Mouse (Mus musculus) myocyte (in vitro differentiated cells): ENCODE data around the gene Prcd.

ENCODE experiments used
- CEBPB ChIP-seq: IDR thresholded peaks from 2 replicates; pipeline ENCODE4 v1.6.1; 2011; ENCODE audit warnings: mild to moderate bottlenecking, moderate library complexity; ENCODE audit not compliant: poor library complexity, insufficient read depth, severe bottlenecking
- E2F4 ChIP-seq: IDR thresholded peaks from one replicate; pipeline ENCODE4 v1.6.1; 2011; ENCODE audit warnings: mild to moderate bottlenecking, control low read depth, moderate library complexity; ENCODE audit not compliant: insufficient read depth
- MAX ChIP-seq: IDR thresholded peaks from one replicate; pipeline ENCODE4 v1.6.1; 2011; ENCODE audit warnings: low read depth, mild to moderate bottlenecking, control low read depth
- MYOD1 ChIP-seq, 3 experiments: IDR thresholded peaks; one replicate each; pipeline ENCODE4 v1.6.1; 2011; ENCODE audit warnings: control low read depth in 2 of 3, low read depth in 2 of 3, mild to moderate bottlenecking in 2 of 3, moderate library complexity in 1 of 3; ENCODE audit not compliant: insufficient read length in 2 of 3, control insufficient read depth in 1 of 3
- MYOG ChIP-seq, 3 experiments: IDR thresholded peaks; one replicate each; pipeline ENCODE4 v1.6.1; 2011; ENCODE audit warnings: control low read depth in 2 of 3, low read depth in 2 of 3, mild to moderate bottlenecking in 2 of 3; ENCODE audit not compliant: insufficient read length in 2 of 3, control insufficient read depth in 1 of 3, insufficient read depth in 1 of 3
- POLR2A ChIP-seq: IDR thresholded peaks from one replicate; pipeline ENCODE4 v1.6.1; 2011; ENCODE audit warnings: low read depth, mild to moderate bottlenecking, control low read depth, moderate library complexity; ENCODE audit not compliant: insufficient read length
- POLR2AphosphoS2 ChIP-seq: IDR thresholded peaks from one replicate; pipeline ENCODE4 v1.6.1; 2011; ENCODE audit warnings: low read depth, control low read depth; ENCODE audit not compliant: insufficient read length
- REST ChIP-seq: IDR thresholded peaks from one replicate; pipeline ENCODE4 v1.6.1; 2011; ENCODE audit warnings: mild to moderate bottlenecking, control low read depth, moderate library complexity; ENCODE audit not compliant: insufficient read depth, insufficient read length
- TCF12 ChIP-seq: IDR thresholded peaks from one replicate; pipeline ENCODE4 v1.6.1; 2011; ENCODE audit warnings: mild to moderate bottlenecking, control low read depth; ENCODE audit not compliant: poor library complexity, insufficient read depth, severe bottlenecking
- USF1 ChIP-seq: IDR thresholded peaks from one replicate; pipeline ENCODE4 v1.6.1; 2011; ENCODE audit warnings: low read depth, mild to moderate bottlenecking, control low read depth, moderate library complexity

DNA sequence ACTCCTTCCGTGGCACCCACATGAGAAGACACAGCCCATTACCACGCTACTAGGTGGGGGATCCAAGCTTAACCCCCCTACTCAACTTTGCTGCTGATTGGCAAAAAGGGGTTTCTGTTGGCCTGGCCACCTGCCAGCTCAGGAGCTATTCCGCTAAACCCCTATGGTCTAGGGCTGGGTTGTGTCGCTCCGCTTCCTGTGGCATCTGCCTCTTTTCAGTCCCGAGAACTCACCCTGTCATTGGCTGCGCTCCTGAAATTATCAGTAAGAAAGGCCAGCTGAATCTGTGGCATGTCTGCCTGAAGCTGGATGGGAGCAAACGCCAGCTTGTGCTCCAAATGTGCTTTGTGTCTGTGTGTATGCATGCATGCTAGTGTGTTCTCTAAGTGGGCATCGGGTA is 6.8 kb downstream of the Prcd start:
- TF ChIP-seq POLR2A (no peak), MAX (no peak), TCF12 (no peak), REST (no peak), E2F4 (no peak), CEBPB (no peak), POLR2AphosphoS2 (no peak), USF1 (no peak), MYOG (IDR thresholded peaks at IDR 0.05; ENCODE audit: control insufficient read depth in 1 of 3, insufficient read depth in 1 of 3, insufficient read length in 2 of 3, low read depth in 2 of 3) (no peak), MYOD1 (IDR thresholded peaks at IDR 0.05; ENCODE audit: control insufficient read depth in 1 of 3, insufficient read length in 2 of 3, low read depth in 2 of 3) (no peak)
